Mouse (Mus musculus) myocyte (in vitro differentiated cells): ENCODE data around the gene Large2. TPM values are rescaled to one million over a fixed set of nuclear protein-coding genes. Genes with fewer than 3 reads are reported as not detected.

Experiments used
- H3K27me3 ChIP-seq: one replicate; pipeline ENCODE4 v1.6.1; 2011; ENCODE audit not compliant: control insufficient read depth, insufficient read depth, insufficient read length
- H3K36me3 ChIP-seq: one replicate; pipeline ENCODE4 v1.6.1; 2011; ENCODE audit not compliant: control insufficient read depth, insufficient read depth
- H3K4me2 ChIP-seq: one replicate; pipeline ENCODE4 v1.6.1; 2011; ENCODE audit warnings: low read depth, control low read depth
- H3K4me3 ChIP-seq: one replicate; pipeline ENCODE4 v1.5.1; 2011; ENCODE audit warnings: mild to moderate bottlenecking, control low read depth, moderate library complexity
- H3K79me2 ChIP-seq: one replicate; pipeline ENCODE4 v1.6.1; 2011; ENCODE audit not compliant: control insufficient read depth, insufficient read depth
- H3ac ChIP-seq: one replicate; pipeline ENCODE4 v1.6.1; 2011; ENCODE audit not compliant: control insufficient read depth, insufficient read length
- CEBPB ChIP-seq: IDR thresholded peaks from 2 replicates; pipeline ENCODE4 v1.6.1; 2011; ENCODE audit warnings: mild to moderate bottlenecking, moderate library complexity; ENCODE audit not compliant: poor library complexity, insufficient read depth, severe bottlenecking
- E2F4 ChIP-seq: IDR thresholded peaks from one replicate; pipeline ENCODE4 v1.6.1; 2011; ENCODE audit warnings: mild to moderate bottlenecking, control low read depth, moderate library complexity; ENCODE audit not compliant: insufficient read depth
- MAX ChIP-seq: IDR thresholded peaks from one replicate; pipeline ENCODE4 v1.6.1; 2011; ENCODE audit warnings: low read depth, mild to moderate bottlenecking, control low read depth
- MYOD1 ChIP-seq, 3 experiments: IDR thresholded peaks; one replicate each; pipeline ENCODE4 v1.6.1; 2011; ENCODE audit warnings: control low read depth in 2 of 3, low read depth in 2 of 3, mild to moderate bottlenecking in 2 of 3, moderate library complexity in 1 of 3; ENCODE audit not compliant: insufficient read length in 2 of 3, control insufficient read depth in 1 of 3
- MYOG ChIP-seq, 3 experiments: IDR thresholded peaks; one replicate each; pipeline ENCODE4 v1.6.1; 2011; ENCODE audit warnings: control low read depth in 2 of 3, low read depth in 2 of 3, mild to moderate bottlenecking in 2 of 3; ENCODE audit not compliant: insufficient read length in 2 of 3, control insufficient read depth in 1 of 3, insufficient read depth in 1 of 3
- POLR2A ChIP-seq: IDR thresholded peaks from one replicate; pipeline ENCODE4 v1.6.1; 2011; ENCODE audit warnings: low read depth, mild to moderate bottlenecking, control low read depth, moderate library complexity; ENCODE audit not compliant: insufficient read length
- POLR2AphosphoS2 ChIP-seq: IDR thresholded peaks from one replicate; pipeline ENCODE4 v1.6.1; 2011; ENCODE audit warnings: low read depth, control low read depth; ENCODE audit not compliant: insufficient read length
- REST ChIP-seq: IDR thresholded peaks from one replicate; pipeline ENCODE4 v1.6.1; 2011; ENCODE audit warnings: mild to moderate bottlenecking, control low read depth, moderate library complexity; ENCODE audit not compliant: insufficient read depth, insufficient read length
- SRF ChIP-seq: IDR thresholded peaks from one replicate; pipeline ENCODE4 v1.6.1; 2011; ENCODE audit warnings: low read depth; ENCODE audit not compliant: control insufficient read depth, insufficient read length
- TCF12 ChIP-seq: IDR thresholded peaks from one replicate; pipeline ENCODE4 v1.6.1; 2011; ENCODE audit warnings: mild to moderate bottlenecking, control low read depth; ENCODE audit not compliant: poor library complexity, insufficient read depth, severe bottlenecking
- TCF3 ChIP-seq: IDR thresholded peaks from one replicate; pipeline ENCODE4 v1.6.1; 2011; ENCODE audit warnings: low read depth, control low read depth; ENCODE audit not compliant: insufficient read length
- USF1 ChIP-seq: IDR thresholded peaks from one replicate; pipeline ENCODE4 v1.6.1; 2011; ENCODE audit warnings: low read depth, mild to moderate bottlenecking, control low read depth, moderate library complexity
- polyA plus RNA-seq: library from polyadenylated mRNA; unstranded; fragments of >200 nt; fragmentation: generic; extraction: Trizol; gene quantifications from one replicate; pipeline ENCODE4 v1.2.1, GENCODE M21; 2012; ENCODE audit warnings: missing spikeins

Large2 gene
- polyA plus RNA-seq, 1 experiment = 0.11 TPM

GRCm38 (mm10) chr2:92381901-92382588 lies 7.4 kb upstream of the Large2 start, which contains the start of gene 1700029I15Rik:
Gene 1700029I15Rik (plus strand): TSS chr2:92382538.
- no peaks in the 10 kb centered on the region for H3K27me3 ChIP-seq
- peaks cover 10% of the 10 kb centered on the region for H3K36me3 ChIP-seq
- H3K4me2 ChIP-seq = no peak within 1 kb of the TSS
- TF ChIP-seq MYOG (IDR thresholded peaks at IDR 0.05; ENCODE audit: control insufficient read depth in 1 of 3, insufficient read depth in 1 of 3, insufficient read length in 2 of 3, low read depth in 2 of 3) (no peak), TCF3 (no peak), TCF12 (no peak), SRF (no peak), REST (no peak)
- no peak within 1 kb of the TSS for H3ac ChIP-seq
- no peaks in the 10 kb centered on the region for H3K79me2 ChIP-seq
- no peak within 1 kb of the TSS for H3K4me3 ChIP-seq

DNA sequence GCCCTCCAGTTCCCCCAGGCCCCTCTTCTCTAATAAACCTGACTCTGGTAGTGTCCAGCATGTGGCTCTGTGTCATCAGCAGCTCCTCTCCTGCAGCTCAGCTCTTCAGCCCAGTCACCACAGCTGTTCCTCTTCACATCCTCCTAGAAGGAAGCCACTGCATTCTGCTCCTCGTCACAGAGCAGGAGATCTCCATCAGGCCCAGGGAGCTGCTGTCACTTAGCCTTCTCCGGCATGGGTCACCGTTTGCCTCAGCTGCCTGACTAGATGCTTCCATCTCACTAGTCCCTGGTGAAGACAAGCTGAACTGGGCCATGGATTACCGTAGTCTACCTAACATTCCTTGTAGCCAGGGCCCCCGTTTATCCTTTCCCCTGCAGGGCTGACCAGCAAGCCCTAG lies 6.5 kb upstream of the Large2 start:
- Histone ChIP-seq H3K36me3 (peaks cover 10% of the 10 kb centered on the region), H3K4me2 (no peak overlapping the region), H3K27me3 (no peaks in the 10 kb centered on the region), H3K4me3 (no peak overlapping the region), H3ac (no peak overlapping the region), H3K79me2 (peaks cover 4% of the 10 kb centered on the region)
- TF ChIP-seq TCF12 (no peak), SRF (no peak), E2F4 (no peak), TCF3 (no peak), POLR2A (no peak)

DNA sequence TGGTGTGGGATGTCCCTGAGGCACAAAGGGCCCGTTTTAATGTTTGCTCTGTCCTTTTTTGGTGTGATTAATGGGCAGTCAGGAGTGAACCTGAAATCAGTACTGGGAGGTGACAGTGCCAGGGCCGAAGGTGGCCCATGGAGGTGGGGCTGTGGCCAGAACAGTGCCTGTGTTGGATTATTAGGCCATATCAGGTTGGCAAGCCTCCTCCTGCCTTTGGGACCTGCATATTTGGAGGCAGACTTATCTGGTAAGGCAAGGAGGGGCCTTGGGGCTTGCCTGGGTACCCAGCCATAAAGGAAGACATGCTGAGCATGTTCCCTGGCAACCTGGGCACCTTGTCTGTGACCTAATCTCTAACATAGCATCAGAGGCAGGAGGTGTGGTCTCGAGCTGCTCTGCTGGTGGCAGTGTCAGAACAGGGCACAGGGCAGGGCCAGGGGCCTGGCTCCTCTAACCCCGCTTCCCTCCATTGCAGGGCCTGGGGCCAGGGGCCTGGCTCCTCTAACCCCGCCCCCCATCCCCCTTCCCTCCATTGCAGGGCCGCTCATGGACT lies 5.9 kb upstream of the Large2 start:
- no peak for TF ChIP-seq CEBPB
- no peak for TF ChIP-seq USF1
- TF ChIP-seq MYOG (IDR thresholded peaks at IDR 0.05; ENCODE audit: control insufficient read depth in 1 of 3, insufficient read depth in 1 of 3, insufficient read length in 2 of 3, low read depth in 2 of 3) = no peak
- TF ChIP-seq TCF3 = no peak
- no peak for TF ChIP-seq POLR2A
- TF ChIP-seq POLR2AphosphoS2 = no peak
- no peak for TF ChIP-seq MAX
- TF ChIP-seq TCF12 = no peak
- no peaks in the 10 kb centered on the region for H3K27me3 ChIP-seq
- H3K4me3 ChIP-seq = no peak overlapping the region
- H3K79me2 ChIP-seq = peaks cover 10% of the 10 kb centered on the region
- no peak overlapping the region for H3K4me2 ChIP-seq
- peaks cover 10% of the 10 kb centered on the region for H3K36me3 ChIP-seq
- H3ac ChIP-seq = no peak overlapping the region

- Histone ChIP-seq H3K79me2 (peaks cover 10% of the 10 kb centered on the region), H3K36me3 (peaks cover 10% of the 10 kb centered on the region)
- TF ChIP-seq POLR2AphosphoS2 (no peak), REST (no peak), MYOG (IDR thresholded peaks at IDR 0.05; ENCODE audit: control insufficient read depth in 1 of 3, insufficient read depth in 1 of 3, insufficient read length in 2 of 3, low read depth in 2 of 3) (peak in 2 of 3 experiments; percentile 37 to 51), MYOD1 (IDR thresholded peaks at IDR 0.05; ENCODE audit: control insufficient read depth in 1 of 3, insufficient read length in 2 of 3, low read depth in 2 of 3) (peak in 2 of 3 experiments; percentile 56 to 65)
These were observed 5.3 kb upstream of the Large2 start for GRCm38 (mm10) chr2:92379783-92380494.

DNA sequence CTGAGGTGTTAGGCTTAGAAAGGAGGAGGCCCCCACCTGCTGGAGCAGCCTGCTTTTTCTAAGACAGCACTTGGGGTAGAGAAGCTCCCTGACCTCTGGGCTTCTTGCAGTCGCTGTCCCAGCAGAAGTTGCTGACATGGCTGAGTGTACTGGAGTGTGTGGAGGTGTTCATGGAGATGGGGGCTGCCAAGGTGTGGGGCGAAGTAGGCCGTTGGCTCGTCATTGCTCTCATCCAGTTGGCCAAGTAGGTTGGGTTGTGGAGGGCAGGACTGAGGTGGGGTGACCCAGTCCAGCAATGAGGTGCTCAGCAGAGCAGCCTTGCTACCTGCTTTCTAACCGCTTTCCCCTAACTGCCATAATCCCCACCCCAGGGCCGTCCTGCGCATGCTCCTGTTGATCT lies 2.7 kb upstream of the Large2 start:
- Histone ChIP-seq H3K36me3 (peaks cover 10% of the 10 kb centered on the region), H3K79me2 (peaks cover 10% of the 10 kb centered on the region), H3K4me3 (no peak overlapping the region), H3K4me2 (no peak overlapping the region), H3ac (no peak overlapping the region), H3K27me3 (no peaks in the 10 kb centered on the region)
- TF ChIP-seq POLR2AphosphoS2 (no peak), CEBPB (no peak), MAX (no peak), MYOD1 (IDR thresholded peaks at IDR 0.05; ENCODE audit: control insufficient read depth in 1 of 3, insufficient read length in 2 of 3, low read depth in 2 of 3) (no peak), MYOG (IDR thresholded peaks at IDR 0.05; ENCODE audit: control insufficient read depth in 1 of 3, insufficient read depth in 1 of 3, insufficient read length in 2 of 3, low read depth in 2 of 3) (no peak), TCF3 (no peak), USF1 (no peak), TCF12 (no peak), POLR2A (no peak), REST (no peak), SRF (no peak), E2F4 (no peak)

More at GRCm38 (mm10) chr2:92379783-92380494, 5.3 kb upstream of the Large2 start:
- no peak overlapping the region for H3K4me3 ChIP-seq
- no peak overlapping the region for H3K4me2 ChIP-seq
- no peak overlapping the region for H3ac ChIP-seq
- H3K27me3 ChIP-seq = no peaks in the 10 kb centered on the region
